Mouse (Mus musculus) kidney, postnatal 0 days (tissue): ENCODE measurements at regions not wholly inside any gene's neighbourhood (a gene's known extent, or its start where the extent isn't known, plus 50 kb on each side); places are given as distances from the start of the nearest gene placed in this dataset.

Experiments used
- ATAC-seq: fragments of 200-750 bp; cut with Nextera tagmentation; replicated peaks from 2 replicates; pipeline ENCODE4 v1.8.0; 2017; ENCODE audit warnings: low read depth, moderate number of reproducible peaks, moderate TSS enrichment, moderate library complexity; ENCODE audit not compliant: low FRiP score
- DNase-seq: peaks from one replicate; pipeline ENCODE4 v3.0.0-alpha.2; 2016; ENCODE audit warnings: low spot score
- H3K27ac ChIP-seq: fragments of 300-500 bp; sonication (generic); 2 replicates; pipeline ENCODE4 v1.5.1; 2014; ENCODE audit warnings: mild to moderate bottlenecking
- H3K27me3 ChIP-seq: fragments of 300-500 bp; sonication (generic); 2 replicates; pipeline ENCODE4 v1.6.1; 2014; ENCODE audit warnings: low read length, mixed read lengths; ENCODE audit not compliant: insufficient read depth
- H3K36me3 ChIP-seq: fragments of 300-500 bp; sonication (generic); 2 replicates; pipeline ENCODE4 v1.6.1; 2014; ENCODE audit warnings: low read length, mixed read lengths; ENCODE audit not compliant: insufficient read depth
- H3K4me1 ChIP-seq: fragments of 300-500 bp; sonication (generic); replicated peaks from 2 replicates; pipeline ENCODE4 v1.6.1; 2014; ENCODE audit warnings: antibody characterized with exemption, low read length, mixed read lengths; ENCODE audit not compliant: insufficient read depth
- H3K4me2 ChIP-seq: fragments of 300-500 bp; sonication (generic); 2 replicates; pipeline ENCODE4 v1.6.1; 2014; ENCODE audit warnings: mild to moderate bottlenecking, low read length, moderate library complexity, mixed read lengths
- H3K4me3 ChIP-seq: fragments of 300-500 bp; sonication (generic); replicated peaks from 2 replicates; pipeline ENCODE4 v1.5.1; 2014; ENCODE audit warnings: low read depth, low read length
- H3K9ac ChIP-seq: fragments of 300-500 bp; sonication (generic); 2 replicates; pipeline ENCODE4 v1.6.1; 2014; ENCODE audit warnings: low read depth, low read length
- H3K9me3 ChIP-seq: fragments of 300-500 bp; sonication (generic); replicated peaks from 2 replicates; pipeline ENCODE4 v1.6.1; 2016; ENCODE audit warnings: low read length, inconsistent platforms, mixed read lengths
- CTCF ChIP-seq: IDR thresholded peaks from 2 replicates; pipeline ENCODE4 v1.5.1; 2016; ENCODE audit warnings: antibody characterized with exemption, low read depth, mild to moderate bottlenecking, moderate library complexity
- WGBS: fragments of 180-500 bp; shearing (Covaris S2); extraction: QIAGEN DNeasy Blood & Tissue Kit; methylation state at CpG from one replicate; pipeline ENCODE4 v1.1.7; 2014; 5-methylcytosine and 5-hydroxymethylcytosine counted together

DNA sequence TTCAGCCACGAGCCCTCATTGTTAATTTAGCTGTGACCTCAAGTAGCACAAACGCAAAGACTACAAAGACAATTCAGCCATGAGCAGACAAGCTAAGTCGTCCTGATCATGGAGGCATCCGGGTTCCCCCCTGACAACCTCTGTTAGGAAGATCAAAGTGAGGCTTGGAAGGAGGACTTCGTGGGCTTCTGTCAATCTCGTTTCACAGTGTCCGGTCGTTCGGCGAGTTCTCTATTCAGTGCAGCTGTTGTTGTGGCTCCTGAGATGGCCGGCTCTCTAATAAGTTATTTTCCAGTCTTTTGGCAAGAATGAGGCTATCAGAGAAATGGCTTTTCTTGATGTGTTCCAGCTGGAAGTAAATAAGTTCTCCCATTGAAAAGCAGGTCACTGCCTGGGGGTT is 133.7 kb upstream of the Map3k7 start:
- TF ChIP-seq CTCF = no peak
- no peak for ATAC-seq
- peak overlapping the region; percentile 54 for H3K27ac ChIP-seq
- DNase-seq = peak; percentile 86
- H3K4me2 ChIP-seq = no peak overlapping the region
- no peak overlapping the region for H3K9ac ChIP-seq
- no peak overlapping the region for H3K4me3 ChIP-seq
- H3K9me3 ChIP-seq = no peaks in the 10 kb centered on the region
- no peaks in the 10 kb centered on the region for H3K36me3 ChIP-seq
- H3K4me1 ChIP-seq = 0 out of 2 replicates have a peak, but pooled peaks cover 3% of the 10 kb centered on the region
- WGBS = 8% methylated on average over 11 of the region's 11 CpGs
- no peaks in the 10 kb centered on the region for H3K27me3 ChIP-seq

DNA sequence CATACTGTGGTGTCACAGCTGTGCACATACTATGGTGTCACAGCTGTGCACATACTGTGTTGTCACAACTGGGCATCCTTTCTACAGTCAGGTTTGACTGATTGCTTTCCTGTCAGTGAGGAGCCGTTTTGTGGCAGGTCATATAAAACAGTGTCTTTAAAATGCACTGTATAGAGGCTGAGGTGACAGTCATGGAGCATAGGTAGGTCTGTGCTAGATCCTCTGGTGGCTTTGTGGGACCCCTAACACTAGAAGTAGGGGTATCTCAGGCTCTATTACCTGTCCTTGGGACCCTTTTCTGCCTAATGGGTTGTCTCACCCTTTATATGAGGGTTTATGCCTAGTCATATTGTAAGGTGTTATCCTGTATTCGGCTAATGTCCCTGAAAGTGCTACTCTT is 132.4 kb upstream of the Map3k7 start:
- ATAC-seq (no peak), DNase-seq (no peak)
- no peak overlapping the region for H3K4me2 ChIP-seq
- 77% methylated on average over 2 of the region's 2 CpGs for WGBS
- no peak overlapping the region for H3K27ac ChIP-seq
- no peak overlapping the region for H3K4me3 ChIP-seq
- no peaks in the 10 kb centered on the region for H3K36me3 ChIP-seq
- H3K9me3 ChIP-seq = no peaks in the 10 kb centered on the region
- no peaks in the 10 kb centered on the region for H3K27me3 ChIP-seq
- TF ChIP-seq CTCF = no peak
- H3K9ac ChIP-seq = no peak overlapping the region
- peaks cover 6% of the 10 kb centered on the region; the same call in 1 of the 2 replicates for H3K4me1 ChIP-seq

DNA sequence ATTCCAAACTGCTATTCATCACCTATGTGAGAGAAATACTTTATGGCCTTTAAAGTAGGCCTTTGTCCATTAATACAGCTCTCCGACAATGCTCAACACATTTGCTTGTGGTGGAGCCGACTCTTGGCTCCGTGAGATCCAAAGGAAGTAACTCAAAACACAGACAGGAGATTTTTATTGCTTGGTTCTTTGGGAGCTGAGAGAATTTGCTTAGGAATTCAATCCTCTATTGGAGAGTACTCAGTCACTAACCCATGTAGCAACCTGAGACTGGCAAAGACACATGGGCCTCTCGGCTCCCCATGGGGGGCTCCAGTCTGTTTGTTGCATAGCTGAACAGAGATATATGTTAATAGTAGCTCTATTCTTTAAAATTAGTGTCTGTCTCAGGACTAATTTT is 130.1 kb upstream of the Map3k7 start:
- 12% methylated on average over 4 of the region's 4 CpGs for WGBS
- H3K27me3 ChIP-seq = no peaks in the 10 kb centered on the region
- H3K4me3 ChIP-seq = no peak overlapping the region
- TF ChIP-seq CTCF = no peak
- no peaks in the 10 kb centered on the region for H3K36me3 ChIP-seq
- no peak overlapping the region for H3K4me2 ChIP-seq
- no peak for ATAC-seq
- no peaks in the 10 kb centered on the region for H3K9me3 ChIP-seq
- H3K4me1 ChIP-seq = peaks cover 14% of the 10 kb centered on the region; the same call in 1 of the 2 replicates
- DNase-seq = peak; percentile 83
- 0 out of 2 replicates have a peak overlapping the region, but pooled peaks have one; percentile 15 for H3K27ac ChIP-seq
- no peak overlapping the region for H3K9ac ChIP-seq

GRCm38 (mm10) chr4:31835051-31835450 is 128.8 kb upstream of the Map3k7 start:
- 22% methylated on average over 5 of the region's 5 CpGs for WGBS
- Histone ChIP-seq H3K4me3 (no peak overlapping the region), H3K27me3 (no peaks in the 10 kb centered on the region), H3K9ac (no peak overlapping the region), H3K27ac (no peak overlapping the region), H3K9me3 (no peaks in the 10 kb centered on the region), H3K4me1 (peaks cover 14% of the 10 kb centered on the region; the same call in 1 of the 2 replicates), H3K4me2 (no peak overlapping the region; the same call in 1 of the 2 replicates), H3K36me3 (no peaks in the 10 kb centered on the region)
- no peak for TF ChIP-seq CTCF
- DNase-seq = peak; percentile 87
- 0 out of 2 replicates have a peak, but pooled peaks have one; percentile 41 for ATAC-seq

GRCm38 (mm10) chr4:31838592-31838991 is 125.3 kb upstream of the Map3k7 start:
- Histone ChIP-seq H3K4me3 (no peak overlapping the region), H3K36me3 (no peaks in the 10 kb centered on the region), H3K27me3 (no peaks in the 10 kb centered on the region), H3K4me1 (peaks cover 14% of the 10 kb centered on the region; the same call in 1 of the 2 replicates), H3K4me2 (no peak overlapping the region), H3K27ac (no peak overlapping the region), H3K9me3 (no peaks in the 10 kb centered on the region), H3K9ac (no peak overlapping the region)
- DNase-seq (no peak), ATAC-seq (no peak)
- 36% methylated on average over 5 of the region's 5 CpGs for WGBS
- TF ChIP-seq CTCF = no peak

- DNase-seq (no peak), ATAC-seq (no peak)
- Histone ChIP-seq H3K27me3 (no peaks in the 10 kb centered on the region), H3K4me2 (no peak overlapping the region), H3K9ac (no peak overlapping the region), H3K36me3 (no peaks in the 10 kb centered on the region), H3K9me3 (no peaks in the 10 kb centered on the region), H3K27ac (no peak overlapping the region), H3K4me1 (no peaks in the 10 kb centered on the region), H3K4me3 (no peak overlapping the region)
- WGBS = 63% methylated on average over 6 of the region's 6 CpGs
- TF ChIP-seq CTCF = no peak
These were observed 114.1 kb upstream of the Map3k7 start for GRCm38 (mm10) chr4:31849763-31850162.

DNA sequence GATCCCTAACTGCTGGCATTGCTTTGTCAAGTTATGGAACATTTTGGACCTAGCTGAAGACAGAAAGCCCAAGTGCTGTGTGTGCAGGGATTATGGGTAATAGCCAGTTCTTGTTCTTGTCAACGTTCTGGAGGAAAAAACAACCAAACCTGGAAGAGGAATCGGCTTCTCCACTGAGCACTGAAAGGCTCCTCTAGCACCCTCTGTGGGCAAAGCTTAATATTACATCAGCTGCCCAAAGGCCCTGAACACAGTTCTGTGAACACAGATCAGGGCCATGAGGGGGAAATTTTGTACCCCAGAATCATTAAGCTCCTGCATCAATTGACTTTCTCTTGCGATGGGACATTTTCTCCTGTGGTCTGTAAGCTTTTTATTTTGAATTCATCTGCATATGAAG is 112.9 kb upstream of the Map3k7 start:
- 46% methylated on average over 3 of the region's 3 CpGs for WGBS

More for the DNA sequence above, 112.9 kb upstream of the Map3k7 start:
- DNase-seq = no peak
- Histone ChIP-seq H3K4me2 (no peak overlapping the region), H3K9ac (no peak overlapping the region), H3K4me3 (no peak overlapping the region), H3K9me3 (no peaks in the 10 kb centered on the region), H3K27ac (no peak overlapping the region), H3K36me3 (no peaks in the 10 kb centered on the region), H3K4me1 (no peaks in the 10 kb centered on the region), H3K27me3 (no peaks in the 10 kb centered on the region)
- no peak for ATAC-seq
- TF ChIP-seq CTCF = peak; percentile 68
